Mouse (Mus musculus): ENCODE results near the gene Mettl7a3. TPM values are rescaled to one million over a fixed set of nuclear protein-coding genes. Genes with fewer than 3 reads are reported as not detected.
"Not testable (repeated sequence)": the region's sequence is repeated elsewhere in the genome, so short reads cannot be mapped to it uniquely, and the experiment has no call there.

Gene Mettl7a3
- polyA plus RNA-seq, 1 experiment from 2014 or later = not detected

DNA sequence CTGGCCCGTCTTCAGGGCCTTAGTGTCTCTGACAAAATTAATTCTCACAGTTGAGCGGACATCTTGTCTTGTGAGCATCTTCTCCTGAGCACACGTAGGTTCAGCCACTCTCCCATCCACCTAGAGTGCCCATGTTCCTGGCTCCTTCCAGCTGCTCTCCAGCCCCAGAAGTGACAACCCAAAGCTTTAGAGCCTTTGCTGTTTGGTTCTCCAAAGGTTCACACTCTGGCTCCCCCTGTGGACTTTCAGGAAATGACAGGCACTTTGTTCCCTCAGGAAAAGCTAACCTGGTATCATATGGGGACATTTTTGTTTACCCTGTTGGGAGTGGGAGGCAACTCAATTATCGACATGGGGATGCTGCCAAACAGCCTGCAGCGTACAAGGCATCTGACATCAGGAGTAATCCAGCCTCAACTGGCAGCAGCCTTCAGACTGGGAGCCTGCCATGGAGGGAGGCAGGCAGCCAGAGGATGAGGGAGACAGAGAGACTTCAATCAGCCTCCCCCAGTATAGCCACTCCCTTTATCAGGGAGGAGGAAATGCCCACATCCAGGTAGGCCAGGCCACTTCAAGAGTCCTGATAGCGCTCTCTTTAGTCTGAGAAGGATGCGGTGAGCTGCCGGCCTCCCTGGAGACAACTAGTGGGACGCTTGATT is 43.2 kb downstream of the Mettl7a3 start:
- H3K4me1 ChIP-seq; H3K4me3 ChIP-seq (replicated peaks); H3K36me3 ChIP-seq (replicated peaks); H3K27ac ChIP-seq; ATAC-seq (ENCODE audit: low FRiP score); H3K9me3 ChIP-seq; H3K4me2 ChIP-seq; H3K27me3 ChIP-seq; H3K9ac ChIP-seq: not testable (repeated sequence)
- 55% methylated on average over 4 of the region's 9 CpGs for WGBS

DNA sequence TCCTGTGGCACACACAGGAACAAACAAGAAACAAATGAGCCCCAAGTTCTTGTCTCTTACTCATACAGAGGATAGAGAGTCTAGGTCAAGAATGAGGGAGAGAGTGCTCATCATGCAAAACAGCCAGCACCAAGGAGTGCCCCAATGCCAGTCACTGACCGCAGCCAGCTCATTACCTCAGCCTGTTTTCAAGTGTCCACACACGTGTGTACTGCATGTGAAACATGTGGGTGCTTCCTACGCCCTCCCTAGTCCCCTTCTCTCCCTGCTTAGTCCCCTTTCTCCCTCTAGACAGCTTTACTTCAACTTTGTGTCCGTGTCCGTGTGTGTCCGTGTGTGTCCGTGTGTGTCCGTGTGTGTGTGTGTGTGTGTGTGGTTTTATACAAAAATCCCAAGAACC is 44.9 kb downstream of the Mettl7a3 start:
- no peak for ATAC-seq (ENCODE audit: low FRiP score)
- Histone ChIP-seq H3K9ac (no peak overlapping the region), H3K4me2 (no peak overlapping the region), H3K27ac (no peak overlapping the region), H3K36me3 (replicated peaks) (no peaks in the 10 kb centered on the region), H3K4me3 (replicated peaks) (no peak overlapping the region), H3K27me3 (no peaks in the 10 kb centered on the region), H3K9me3 (no peaks in the 10 kb centered on the region), H3K4me1 (0 out of 2 replicates have a peak, but pooled peaks cover 3% of the 10 kb centered on the region)
- WGBS = 84% methylated on average over 8 of the region's 8 CpGs

DNA sequence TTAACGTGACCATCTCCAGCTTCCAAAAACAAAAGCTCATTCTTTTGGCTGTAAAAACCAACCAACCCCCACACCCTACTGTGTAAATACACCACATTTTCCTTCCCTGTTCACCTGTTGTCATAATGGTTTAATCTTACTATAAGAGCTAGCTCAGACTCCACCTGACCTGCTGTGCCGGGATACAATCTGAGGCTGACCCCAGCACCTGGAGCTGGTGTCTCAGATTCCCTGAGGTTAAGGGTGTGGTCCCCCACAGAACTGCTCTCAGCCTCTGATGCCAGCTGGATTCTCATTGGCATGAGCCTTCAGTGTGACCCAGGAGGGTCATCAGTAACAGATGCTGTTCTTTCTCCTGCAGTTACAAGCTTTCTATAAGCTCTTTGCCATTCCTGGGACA is 45.4 kb downstream of the Mettl7a3 start:
- H3K27ac ChIP-seq = no peak overlapping the region
- H3K9ac ChIP-seq = no peak overlapping the region
- no peaks in the 10 kb centered on the region for H3K9me3 ChIP-seq
- H3K36me3 ChIP-seq (replicated peaks) = no peaks in the 10 kb centered on the region
- no peak overlapping the region for H3K4me2 ChIP-seq
- 75% methylated on average over 2 of the region's 2 CpGs for WGBS
- H3K27me3 ChIP-seq = no peaks in the 10 kb centered on the region
- no peak for ATAC-seq (ENCODE audit: low FRiP score)
- no peak overlapping the region for H3K4me3 ChIP-seq (replicated peaks)
- 0 out of 2 replicates have a peak, but pooled peaks cover 3% of the 10 kb centered on the region for H3K4me1 ChIP-seq

DNA sequence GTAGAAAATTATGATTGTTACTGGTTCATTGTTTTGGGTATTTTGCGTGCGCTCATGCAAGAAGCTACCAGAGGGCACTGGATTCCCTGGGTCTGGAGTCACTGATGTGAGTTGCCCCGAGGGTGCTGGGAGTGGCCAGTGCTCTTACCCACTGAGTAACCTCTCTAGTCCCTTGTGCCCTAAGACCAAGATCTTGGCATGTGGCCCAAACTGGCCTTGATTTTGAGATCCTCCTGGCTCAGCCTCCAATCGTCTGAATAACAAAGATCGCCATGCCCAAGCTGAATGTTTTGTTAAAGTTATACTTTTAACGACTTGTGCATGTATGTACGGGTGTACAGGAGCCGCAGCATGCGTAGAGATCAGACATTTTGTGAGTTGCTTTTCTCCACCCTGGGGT is 51.0 kb downstream of the Mettl7a3 start:
- ATAC-seq (ENCODE audit: low FRiP score) = no peak
- no peak overlapping the region for H3K4me3 ChIP-seq (replicated peaks)
- H3K9ac ChIP-seq = no peak overlapping the region
- H3K4me1 ChIP-seq = 0 out of 2 replicates have a peak, but pooled peaks cover 3% of the 10 kb centered on the region
- no peaks in the 10 kb centered on the region for H3K9me3 ChIP-seq
- no peaks in the 10 kb centered on the region for H3K36me3 ChIP-seq (replicated peaks)
- H3K27ac ChIP-seq = no peak overlapping the region
- WGBS = 92% methylated on average over 9 of the region's 9 CpGs
- H3K27me3 ChIP-seq = no peaks in the 10 kb centered on the region
- no peak overlapping the region for H3K4me2 ChIP-seq

DNA sequence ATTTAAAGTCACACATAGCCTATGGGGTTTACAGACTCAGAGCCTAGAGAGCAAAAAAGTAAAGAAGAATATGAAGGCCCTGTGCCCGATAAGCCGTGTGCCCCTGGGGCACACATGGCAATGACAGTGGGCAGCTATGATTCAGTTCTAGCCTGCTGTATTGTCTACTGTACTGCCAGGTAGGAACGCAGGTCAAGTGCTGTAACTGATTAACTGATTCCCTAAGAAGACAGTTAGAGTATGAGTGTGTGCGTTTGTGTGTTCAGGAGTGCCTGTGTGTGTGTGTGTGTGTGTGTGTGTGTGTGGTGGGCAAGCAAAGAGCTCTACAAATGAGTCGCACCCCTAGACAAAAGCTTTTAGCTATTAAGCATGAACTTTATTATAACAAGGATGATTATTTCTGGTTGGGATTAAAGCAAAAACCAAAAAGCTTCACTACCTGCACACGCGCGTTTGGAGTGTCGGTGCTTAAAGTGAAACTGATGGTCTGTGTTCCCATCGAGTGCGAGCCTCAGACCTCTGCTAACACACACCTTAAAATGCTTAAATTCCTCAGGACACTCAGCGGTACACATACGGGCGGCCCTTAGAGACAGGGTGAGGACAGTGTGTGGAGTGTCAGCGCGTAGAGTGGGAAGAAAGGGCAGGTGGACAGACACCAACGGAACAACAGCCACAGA is 53.0 kb downstream of the Mettl7a3 start:
- no peak for ATAC-seq (ENCODE audit: low FRiP score)
- Histone ChIP-seq H3K27ac (no peak overlapping the region), H3K36me3 (replicated peaks) (no peaks in the 10 kb centered on the region), H3K4me3 (replicated peaks) (no peak overlapping the region), H3K9me3 (no peaks in the 10 kb centered on the region), H3K4me2 (no peak overlapping the region), H3K27me3 (no peaks in the 10 kb centered on the region), H3K9ac (no peak overlapping the region), H3K4me1 (0 out of 2 replicates have a peak, but pooled peaks cover 3% of the 10 kb centered on the region)
- 96% methylated on average over 17 of the region's 17 CpGs for WGBS

DNA sequence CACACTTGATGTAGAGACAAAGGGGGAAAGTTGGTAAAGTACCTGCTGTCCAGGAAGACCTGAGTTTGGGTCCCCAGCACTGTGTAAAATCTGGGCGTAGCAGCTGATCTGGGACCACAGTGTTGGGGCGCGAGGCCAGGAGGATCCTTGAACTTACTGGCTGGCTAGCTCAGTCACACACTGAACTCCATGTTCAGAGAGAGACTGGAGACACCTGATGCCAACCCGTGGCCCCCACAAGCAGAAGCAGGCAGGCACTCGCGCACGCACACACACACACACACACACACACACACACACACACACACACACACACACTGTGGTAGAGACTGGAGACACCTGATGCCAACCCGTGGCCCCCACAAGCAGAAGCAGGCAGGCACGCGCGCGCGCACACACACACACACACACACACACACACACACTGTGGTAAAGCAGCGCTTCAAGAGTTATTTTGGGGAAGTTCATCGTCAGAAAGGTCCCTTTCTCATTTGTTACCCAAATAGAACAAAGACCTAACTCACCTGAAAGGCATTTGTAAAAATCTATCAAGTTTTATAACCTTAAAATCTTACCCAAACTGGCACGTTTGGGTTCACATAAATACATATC is 53.6 kb downstream of the Mettl7a3 start:
- Histone ChIP-seq H3K4me1 (0 out of 2 replicates have a peak, but pooled peaks cover 3% of the 10 kb centered on the region), H3K27me3 (no peaks in the 10 kb centered on the region), H3K36me3 (replicated peaks) (peaks cover 5% of the 10 kb centered on the region), H3K4me2 (no peak overlapping the region), H3K9ac (no peak overlapping the region), H3K27ac (no peak overlapping the region), H3K4me3 (replicated peaks) (no peak overlapping the region), H3K9me3 (no peaks in the 10 kb centered on the region)
- ATAC-seq (ENCODE audit: low FRiP score) = no peak
- 88% methylated on average over 13 of the region's 16 CpGs for WGBS

DNA sequence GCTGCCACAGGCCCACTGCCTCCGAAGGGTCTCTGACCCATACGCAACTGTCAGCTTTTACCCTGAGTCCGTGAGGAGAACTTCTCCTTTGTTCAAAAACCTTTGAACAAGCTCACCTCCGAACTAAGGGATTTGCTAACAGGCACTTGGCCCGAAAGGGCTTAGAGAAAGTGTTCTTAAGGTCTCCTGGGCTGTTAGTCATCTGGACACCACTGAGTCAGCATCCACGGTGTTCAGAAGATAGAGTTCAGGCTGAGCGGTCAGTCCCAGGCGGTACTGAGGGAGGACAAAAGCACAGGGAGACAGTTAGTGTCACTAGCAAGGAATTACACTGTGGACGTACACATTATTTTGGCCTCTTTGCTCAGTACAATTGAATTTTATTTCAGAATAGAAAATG is 54.2 kb downstream of the Mettl7a3 start:
- Histone ChIP-seq H3K27me3 (no peaks in the 10 kb centered on the region), H3K4me3 (replicated peaks) (no peak overlapping the region), H3K9ac (no peak overlapping the region), H3K4me2 (no peak overlapping the region), H3K27ac (no peak overlapping the region), H3K9me3 (no peaks in the 10 kb centered on the region), H3K36me3 (replicated peaks) (peaks cover 10% of the 10 kb centered on the region), H3K4me1 (0 out of 2 replicates have a peak, but pooled peaks cover 2% of the 10 kb centered on the region)
- 60% methylated on average over 9 of the region's 9 CpGs for WGBS
- no peak for ATAC-seq (ENCODE audit: low FRiP score)

Other genes with a start within 250 kb of the Mettl7a3 start
- gene Atf1, start 107.1 kb upstream of the Mettl7a3 start, polyA plus RNA-seq (2016; fragmentation: Nextera tagmentation; extraction: Ambion mirVana) = 34.3 TPM in 2 replicates
- not detected in 2 replicates for gene Tmprss12, start 54.1 kb upstream of the Mettl7a3 start, polyA plus RNA-seq (2016; fragmentation: Nextera tagmentation; extraction: Ambion mirVana)
- 3.8 and 4.4 TPM in 2 replicates for gene Mettl7a1, start 30.8 kb upstream of the Mettl7a3 start, polyA plus RNA-seq (2016; fragmentation: Nextera tagmentation; extraction: Ambion mirVana)
- 0.18 TPM in 1 of 2 replicates, not detected in the other for gene Methig1, start 18.2 kb downstream of the Mettl7a3 start, polyA plus RNA-seq (2016; fragmentation: Nextera tagmentation; extraction: Ambion mirVana)
- not detected in 2 replicates for gene Mettl7a2, start 18.3 kb downstream of the Mettl7a3 start, polyA plus RNA-seq (2016; fragmentation: Nextera tagmentation; extraction: Ambion mirVana)
- gene Higd1c, start 29.6 kb downstream of the Mettl7a3 start, polyA plus RNA-seq (2016; fragmentation: Nextera tagmentation; extraction: Ambion mirVana) = not detected in 2 replicates
- gene Gm5475, start 87.2 kb downstream of the Mettl7a3 start, polyA plus RNA-seq (2016; fragmentation: Nextera tagmentation; extraction: Ambion mirVana) = 0.08 and 0.17 TPM in 2 replicates
- 25.6 and 26.0 TPM in 2 replicates for gene Slc11a2, start 90.1 kb downstream of the Mettl7a3 start, polyA plus RNA-seq (2016; fragmentation: Nextera tagmentation; extraction: Ambion mirVana)
- gene Letmd1, start 134.1 kb downstream of the Mettl7a3 start, polyA plus RNA-seq (2016; fragmentation: Nextera tagmentation; extraction: Ambion mirVana) = 41.9 and 47.7 TPM in 2 replicates
- gene Csrnp2, start 160.6 kb downstream of the Mettl7a3 start, polyA plus RNA-seq (2016; fragmentation: Nextera tagmentation; extraction: Ambion mirVana) = 36.4 and 37.0 TPM in 2 replicates
- 41.7 and 44.8 TPM in 2 replicates for gene Tfcp2, start 217.1 kb downstream of the Mettl7a3 start, polyA plus RNA-seq (2016; fragmentation: Nextera tagmentation; extraction: Ambion mirVana)